Mouse (Mus musculus) left cerebral cortex, postnatal 10 days (tissue): ENCODE results near the gene Bmp6. TPM values are rescaled to one million over a fixed set of nuclear protein-coding genes. Genes with fewer than 3 reads are reported as not detected.

Experiments
- DNase-seq, 2 experiments: peaks; one replicate each; pipeline ENCODE4 v3.0.0; 2021 to 2022; ENCODE audit warnings: low spot score in 2 of 2, mixed read lengths in 1 of 2; ENCODE audit errors: extremely low spot score in 1 of 2
- intact Hi-C: fragments of 180-260 bp; cut with DNase I; formaldehyde crosslinking; loops from one replicate; pipeline ENCODE4 v1.15.1; 2025
- total RNA-seq, 2 experiments: library from RNA; stranded (reverse); gene quantifications; 2 replicates each; pipeline ENCODE4 v1.2.3; 2021

Bmp6 gene
- total RNA-seq, 2 experiments from 2014 or later = 7.3 to 9.2 TPM

- peak; percentile 52 to 87 for DNase-seq
- intact Hi-C loops = loop anchor here (5.0 kb wide), 1 partner anchor 54 kb away; no protein-coding TSS in a partner anchor
These were observed 183.1 kb downstream of the Bmp6 start for GRCm38 (mm10) chr13:38527797-38528650.

DNA sequence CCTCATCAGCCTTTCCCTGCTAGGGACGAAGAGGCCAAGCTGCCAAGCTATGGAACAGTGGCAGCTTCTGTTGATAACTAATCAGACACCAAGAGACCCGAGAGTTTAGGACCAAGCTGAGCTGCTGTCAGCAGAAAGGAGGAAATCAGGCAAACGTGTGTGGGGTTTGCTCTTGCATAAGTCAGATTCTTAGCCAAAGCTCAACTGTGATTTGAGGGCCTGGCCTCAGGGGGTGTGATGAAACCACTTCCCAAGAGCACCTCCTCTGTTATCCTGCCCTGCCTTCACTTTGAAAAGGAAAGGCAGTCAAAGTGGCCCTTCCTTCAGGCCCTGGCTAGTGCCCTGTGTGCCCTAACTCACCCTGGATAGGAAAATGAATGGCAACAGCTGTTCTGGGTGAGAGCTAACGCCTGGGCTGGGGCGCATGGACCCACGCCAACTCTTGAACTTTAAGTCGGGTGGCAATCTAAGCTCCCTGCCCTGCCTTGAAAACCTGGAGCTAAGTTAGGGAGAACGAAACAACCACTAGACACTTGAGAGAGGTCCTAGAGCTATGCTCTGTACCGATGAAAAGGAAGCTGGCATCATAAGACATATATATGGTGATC is 183.9 kb downstream of the Bmp6 start, which contains the start of gene Txndc5:
TSS of gene Txndc5 (minus strand) at position 138 of the 608 bp plus-strand sequence.
- DNase-seq = no peak
- intact Hi-C loops = loop anchor here (5.0 kb wide), 1 partner anchor 54 kb away; no protein-coding TSS in a partner anchor

DNA sequence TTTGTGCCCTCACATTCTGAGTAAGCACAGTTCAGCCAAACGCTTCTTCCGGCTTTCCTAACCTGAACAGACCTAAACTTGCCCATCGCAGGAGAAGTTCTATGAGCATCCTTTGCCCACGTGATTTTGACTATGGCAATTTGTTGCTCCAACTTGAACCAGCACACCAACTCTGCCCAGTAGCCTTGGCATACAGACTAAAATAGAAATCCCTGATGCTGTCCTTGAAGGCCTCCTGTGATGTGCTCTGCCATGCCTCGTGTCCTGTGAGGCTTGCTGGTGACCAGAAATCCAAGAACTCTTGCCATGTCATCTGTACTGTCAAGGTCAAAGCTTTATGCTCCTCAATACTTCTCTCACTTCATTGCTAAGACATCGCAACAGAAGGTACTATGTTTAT is 184.7 kb downstream of the Bmp6 start:
- intact Hi-C loops = loop anchor here (5.0 kb wide), 1 partner anchor 53 kb away; no protein-coding TSS in a partner anchor
- DNase-seq = no peak

DNA sequence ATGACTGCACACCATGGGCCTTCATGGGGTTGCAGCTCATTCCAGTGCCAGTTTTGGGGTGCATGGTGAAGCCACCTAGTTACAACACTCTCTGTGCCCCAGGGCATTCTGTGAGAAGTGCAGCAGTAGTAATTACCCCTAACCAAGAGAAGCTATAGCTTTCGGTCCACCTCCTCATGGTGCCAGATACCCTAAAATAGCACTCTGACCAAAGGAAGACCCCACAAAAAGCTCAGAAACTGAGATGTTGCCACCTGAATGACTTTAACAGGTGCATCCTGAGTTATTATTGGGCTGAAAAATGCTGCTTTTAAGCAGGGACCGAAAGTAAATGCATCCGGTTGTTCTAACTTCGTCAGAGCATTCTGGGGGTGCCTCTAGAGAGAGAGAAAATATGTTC is 186.6 kb downstream of the Bmp6 start:
- no peak for DNase-seq
- intact Hi-C loops = no loop called here

GRCm38 (mm10) chr13:38533461-38533860 is 188.6 kb downstream of the Bmp6 start:
- intact Hi-C loops = no loop called here
- DNase-seq = no peak

DNA sequence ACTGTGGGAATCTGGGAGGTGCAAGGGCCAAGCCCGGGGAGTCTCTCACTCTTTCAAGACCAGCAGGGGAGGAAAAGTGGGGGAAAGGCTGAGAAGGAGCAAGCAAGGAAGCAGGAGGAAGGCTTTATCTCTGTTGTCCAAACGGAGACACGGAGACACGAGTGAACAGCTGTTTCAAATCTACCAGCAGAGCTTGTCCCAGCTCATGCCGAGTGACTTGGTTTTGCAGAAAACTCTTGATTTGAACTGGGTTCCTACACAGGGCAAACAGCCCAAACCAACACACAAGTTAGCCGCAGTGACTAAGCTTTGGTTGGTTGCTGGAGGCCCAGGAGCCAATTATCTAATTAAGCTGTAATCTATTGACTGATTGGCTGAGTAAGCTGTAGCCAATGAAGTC is 189.1 kb downstream of the Bmp6 start:
- intact Hi-C loops = no loop called here
- no peak for DNase-seq

DNA sequence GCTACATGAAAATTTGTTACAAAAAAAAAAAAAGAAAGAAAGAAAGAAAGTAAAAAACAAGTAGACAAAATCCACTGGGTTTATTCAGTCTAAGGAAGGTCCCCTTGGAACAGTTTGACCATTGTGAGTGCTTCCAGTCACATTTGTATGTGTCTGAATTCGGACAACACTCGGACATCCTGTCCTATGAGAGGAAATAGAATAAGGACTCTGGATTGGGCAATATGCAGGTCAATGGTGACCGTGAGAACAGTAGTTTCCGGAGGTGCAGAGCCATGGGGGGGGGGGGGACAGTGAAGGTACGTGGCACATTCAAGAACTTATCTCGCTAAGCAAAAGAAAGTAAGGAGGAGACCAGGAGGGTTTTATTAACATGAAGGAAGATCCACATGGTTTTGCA is 189.8 kb downstream of the Bmp6 start:
- intact Hi-C loops = no loop called here
- DNase-seq = no peak

DNA sequence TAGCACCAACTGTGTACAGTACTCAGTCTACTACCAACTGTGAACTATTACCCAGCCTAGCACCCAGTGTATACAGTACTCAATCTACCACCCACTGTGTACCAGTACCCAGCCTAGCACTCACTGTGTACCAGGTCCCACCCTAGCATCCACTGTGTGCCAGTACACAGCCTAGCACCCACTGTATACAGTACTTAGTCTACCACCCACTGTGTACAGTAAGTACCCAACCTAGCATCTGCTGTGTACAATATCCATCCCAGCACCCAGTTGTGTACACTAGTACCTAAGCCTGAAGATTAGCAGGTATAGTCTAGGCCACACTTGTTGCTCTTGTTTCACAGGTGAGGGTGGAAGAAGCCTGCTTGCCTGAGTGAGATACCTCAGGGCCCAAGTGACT is 192.6 kb downstream of the Bmp6 start:
- intact Hi-C loops = no loop called here
- DNase-seq = no peak

DNA sequence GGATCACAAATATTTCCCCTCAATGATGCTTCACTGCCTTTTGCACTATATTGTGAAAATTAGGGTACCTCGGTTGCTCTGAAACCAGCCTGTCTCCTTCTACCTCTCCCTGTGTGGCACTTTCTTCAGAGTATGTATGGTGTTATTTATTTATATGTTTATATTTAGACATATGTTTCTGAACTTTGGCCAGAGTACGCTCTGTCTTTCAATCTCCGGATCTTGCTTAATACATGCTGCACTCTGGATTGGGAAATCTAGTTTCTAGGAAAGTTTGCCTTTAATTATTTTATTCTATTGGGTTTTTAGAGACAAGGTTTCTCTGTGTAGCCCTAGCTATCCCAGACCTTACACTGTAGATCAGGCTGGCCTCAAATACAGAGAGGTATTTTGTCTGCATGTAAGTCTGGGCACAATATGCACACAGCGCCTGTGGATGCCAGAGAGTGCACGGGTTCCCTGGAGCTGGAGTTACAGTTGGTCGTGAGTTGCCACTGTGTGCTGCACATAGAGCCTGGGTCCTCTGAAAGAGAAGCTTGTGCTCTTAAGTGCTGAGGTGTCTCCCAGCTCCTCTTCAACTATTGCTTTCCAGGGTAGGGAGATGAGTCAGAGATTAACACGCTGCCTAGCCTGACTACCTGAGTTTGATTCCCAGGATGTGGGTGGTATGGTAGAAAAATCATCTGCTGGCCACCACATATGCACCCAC is 194.4 kb downstream of the Bmp6 start:
- DNase-seq = no peak
- intact Hi-C loops = no loop called here

DNA sequence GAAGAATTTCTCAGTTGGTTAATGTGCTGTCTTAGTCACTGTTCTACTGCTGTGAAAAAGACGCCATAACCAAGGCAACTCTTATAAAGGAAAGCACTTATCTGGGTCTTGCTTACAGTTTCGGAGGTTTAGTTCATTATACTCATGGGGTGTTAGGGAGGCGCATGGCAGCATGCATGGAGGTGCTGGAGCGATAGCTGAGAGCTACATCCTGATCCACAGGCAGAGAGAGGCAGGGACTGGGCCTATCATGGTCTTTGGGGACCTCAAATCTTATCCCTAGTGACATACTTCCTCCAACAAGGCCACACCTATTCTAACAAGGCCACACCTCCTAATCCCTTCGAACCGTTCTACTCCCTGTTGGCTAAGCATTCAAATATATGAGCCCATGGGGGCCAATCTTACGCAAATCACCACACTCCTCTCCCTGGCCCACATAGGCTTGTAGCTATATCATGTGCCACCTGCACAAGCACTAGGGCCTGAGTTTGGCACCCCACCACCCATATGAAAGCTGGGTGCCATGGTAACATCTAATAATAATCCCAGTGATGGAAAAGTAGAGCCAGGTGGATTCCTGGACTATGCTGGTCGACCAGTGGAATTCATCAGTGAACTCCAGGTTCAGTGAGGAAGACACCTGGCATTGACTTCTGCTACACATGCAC is 198.7 kb downstream of the Bmp6 start:
- intact Hi-C loops = no loop called here

GRCm38 (mm10) chr13:38544769-38545445 is 200.0 kb downstream of the Bmp6 start:
- intact Hi-C loops = no loop called here
- no peak for DNase-seq

More for the DNA sequence above, 198.7 kb downstream of the Bmp6 start:
- no peak for DNase-seq

DNA sequence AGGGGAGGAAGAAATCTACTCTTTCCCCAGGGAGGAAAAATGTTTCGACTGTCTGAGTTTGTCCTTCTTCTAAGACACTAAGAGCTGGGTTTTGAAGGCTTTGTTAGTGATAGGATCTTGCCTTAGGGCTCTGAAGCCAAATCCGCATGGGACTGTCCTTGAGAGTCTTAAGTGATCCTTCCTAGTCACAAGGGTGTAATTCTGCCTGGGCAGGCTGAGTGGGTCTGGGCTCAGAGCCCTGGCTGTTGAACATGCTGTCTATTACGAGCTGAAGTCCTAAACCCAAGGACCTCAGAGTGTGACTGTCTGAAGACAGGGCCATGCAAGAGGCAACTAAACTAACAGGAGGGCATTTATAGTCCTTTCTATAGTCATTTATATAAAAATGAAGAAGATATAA is 200.6 kb downstream of the Bmp6 start:
- intact Hi-C loops = no loop called here
- no peak for DNase-seq

DNA sequence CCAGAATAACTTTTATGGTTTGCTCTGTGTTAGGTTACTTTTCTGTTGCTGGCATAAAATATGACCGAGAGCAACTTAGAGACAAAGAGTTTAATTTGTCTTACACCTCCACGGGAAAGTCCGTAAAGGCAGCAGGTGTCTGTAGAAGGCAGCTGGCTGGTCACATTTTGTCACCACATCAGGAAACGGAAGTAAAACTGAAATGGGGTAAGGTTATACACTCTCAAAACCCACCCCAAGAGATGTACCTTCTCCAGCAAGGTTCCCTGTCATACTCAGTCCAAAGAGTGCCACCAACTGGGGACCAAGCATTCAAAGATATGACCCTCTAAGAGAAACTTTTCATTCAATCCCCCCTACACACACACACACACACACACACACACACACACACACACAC is 201.8 kb downstream of the Bmp6 start:
- DNase-seq = no peak
- intact Hi-C loops = no loop called here

DNA sequence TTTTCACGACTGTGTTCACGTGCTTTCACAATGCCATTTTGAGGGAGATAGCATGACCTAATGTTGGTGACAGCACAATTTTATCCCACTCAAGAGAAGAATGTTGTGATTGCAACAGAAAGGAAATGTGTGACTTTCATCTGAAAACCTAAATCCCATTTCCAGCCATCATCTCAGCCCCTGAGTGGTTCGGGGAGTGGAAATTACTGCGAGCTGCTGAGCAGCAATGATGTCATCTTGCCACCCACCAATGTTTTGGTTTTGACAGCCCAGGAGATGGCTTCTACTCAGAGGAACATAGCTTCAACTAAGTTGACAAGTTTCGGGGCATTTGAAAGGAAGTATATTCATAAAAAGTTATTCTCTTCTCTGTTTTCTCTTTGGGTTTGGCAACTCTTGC is 202.8 kb downstream of the Bmp6 start:
- intact Hi-C loops = no loop called here
- no peak for DNase-seq

DNA sequence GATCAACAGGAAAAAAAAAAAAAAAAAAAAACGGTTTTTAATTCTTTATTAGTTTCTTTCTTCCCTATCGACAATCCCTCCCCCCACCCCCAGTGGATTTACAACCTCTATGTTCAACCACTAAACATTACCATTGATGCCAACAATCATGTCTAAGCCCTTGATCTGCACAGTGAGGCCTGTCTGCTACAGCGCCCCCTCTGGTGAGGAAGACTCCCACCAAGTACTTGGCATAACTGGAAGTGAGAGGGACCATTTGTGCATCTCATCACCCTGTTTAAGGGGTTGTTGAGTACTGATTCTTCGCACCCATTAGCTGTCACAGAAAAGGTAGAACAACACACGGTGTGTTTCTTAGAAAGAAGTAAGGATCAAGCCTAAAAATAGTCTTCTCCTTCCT is 203.8 kb downstream of the Bmp6 start:
- DNase-seq = no peak
- intact Hi-C loops = no loop called here
